Mouse (Mus musculus) olfactory bulb, adult 2 months (tissue): ENCODE data around the gene Plagl1.

Source experiments
- CTCF ChIP-seq: fragments of 200-500 bp; IDR thresholded peaks from 2 replicates; pipeline ENCODE4 v1.5.1; 2012; ENCODE audit warnings: low read depth, mild to moderate bottlenecking, low read length, moderate library complexity; ENCODE audit not compliant: insufficient read depth
- POLR2A ChIP-seq: fragments of 200-500 bp; IDR thresholded peaks from 2 replicates; pipeline ENCODE4 v1.6.1; 2012; ENCODE audit warnings: mild to moderate bottlenecking, low read depth, low read length, moderate library complexity; ENCODE audit not compliant: insufficient read depth

DNA sequence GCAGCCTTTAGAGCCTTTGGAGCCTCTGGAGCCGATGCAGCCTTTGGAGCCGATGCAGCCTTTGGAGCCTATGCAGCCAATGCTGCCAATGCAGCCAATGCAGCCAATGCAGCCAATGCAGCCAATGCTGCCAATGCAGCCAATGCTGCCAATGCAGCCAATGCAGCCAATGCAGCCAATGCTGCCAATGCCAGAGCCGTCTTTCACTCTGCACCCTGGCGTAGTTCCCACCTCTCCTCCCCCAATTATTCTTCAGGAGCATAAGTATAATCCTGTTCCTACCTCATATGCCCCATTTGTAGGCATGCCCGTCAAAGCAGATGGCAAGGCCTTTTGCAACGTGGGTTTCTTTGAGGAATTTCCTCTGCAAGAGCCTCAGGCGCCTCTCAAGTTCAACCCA lies 67.6 kb downstream of the Plagl1 start:
- TF ChIP-seq CTCF (no peak), POLR2A (no peak)
